Mouse (Mus musculus) lung, postnatal 0 days (tissue): ENCODE measurements at regions not wholly inside any gene's neighbourhood (a gene's known extent, or its start where the extent isn't known, plus 50 kb on each side); places are given as distances from the start of the nearest gene placed in this dataset.
"Not testable (repeated sequence)": the region's sequence is repeated elsewhere in the genome, so short reads cannot be mapped to it uniquely, and the experiment has no call there.

Experiments
- ATAC-seq: fragments of 200-750 bp; cut with Nextera tagmentation; 2 replicates; pipeline ENCODE4 v1.8.0; 2017; ENCODE audit warnings: moderate library complexity
- DNase-seq: peaks from one replicate; pipeline ENCODE4 v3.0.0-alpha.2; 2016; ENCODE audit warnings: low spot score
- H3K27ac ChIP-seq: fragments of 300-500 bp; sonication (generic); 2 replicates; pipeline ENCODE4 v1.5.1; 2014; ENCODE audit warnings: antibody characterized with exemption, mild to moderate bottlenecking, low read length, mixed read lengths
- H3K27me3 ChIP-seq: fragments of 300-500 bp; sonication (generic); replicated peaks from 2 replicates; pipeline ENCODE4 v1.6.1; 2014; ENCODE audit warnings: low read length, mixed read lengths; ENCODE audit not compliant: insufficient read depth
- H3K36me3 ChIP-seq: fragments of 300-500 bp; sonication (generic); 2 replicates; pipeline ENCODE4 v1.6.1; 2014; ENCODE audit warnings: low read length, mixed read lengths; ENCODE audit not compliant: insufficient read depth
- H3K4me1 ChIP-seq: fragments of 300-500 bp; sonication (generic); 2 replicates; pipeline ENCODE4 v1.6.1; 2014; ENCODE audit warnings: antibody characterized with exemption, low read depth, low read length, mixed read lengths; ENCODE audit not compliant: insufficient read depth
- H3K4me2 ChIP-seq: fragments of 300-500 bp; sonication (generic); replicated peaks from 2 replicates; pipeline ENCODE4 v1.6.1; 2014; ENCODE audit warnings: low read depth, mild to moderate bottlenecking, low read length, moderate library complexity, mixed read lengths
- H3K4me3 ChIP-seq: fragments of 300-500 bp; sonication (generic); 2 replicates; pipeline ENCODE4 v1.5.1; 2014; ENCODE audit warnings: low read depth, low read length
- H3K9ac ChIP-seq: fragments of 300-500 bp; sonication (generic); replicated peaks from 2 replicates; pipeline ENCODE4 v1.6.1; 2014; ENCODE audit warnings: low read depth, mild to moderate bottlenecking
- H3K9me3 ChIP-seq: fragments of 300-500 bp; sonication (generic); 2 replicates; pipeline ENCODE4 v1.6.1; 2016; ENCODE audit warnings: low read length, mixed read lengths
- CTCF ChIP-seq: IDR thresholded peaks from 2 replicates; pipeline ENCODE4 v1.5.1; 2016; ENCODE audit warnings: antibody characterized with exemption, mild to moderate bottlenecking
- EP300 ChIP-seq: IDR thresholded peaks from 2 replicates; pipeline ENCODE4 v1.6.1; 2016; ENCODE audit warnings: antibody characterized with exemption, mild to moderate bottlenecking, control low read depth
- WGBS: fragments of 180-500 bp; shearing (Covaris S2); extraction: QIAGEN DNeasy Blood & Tissue Kit; methylation state at CpG from one replicate; pipeline ENCODE4 v1.1.7; 2014; 5-methylcytosine and 5-hydroxymethylcytosine counted together

DNA sequence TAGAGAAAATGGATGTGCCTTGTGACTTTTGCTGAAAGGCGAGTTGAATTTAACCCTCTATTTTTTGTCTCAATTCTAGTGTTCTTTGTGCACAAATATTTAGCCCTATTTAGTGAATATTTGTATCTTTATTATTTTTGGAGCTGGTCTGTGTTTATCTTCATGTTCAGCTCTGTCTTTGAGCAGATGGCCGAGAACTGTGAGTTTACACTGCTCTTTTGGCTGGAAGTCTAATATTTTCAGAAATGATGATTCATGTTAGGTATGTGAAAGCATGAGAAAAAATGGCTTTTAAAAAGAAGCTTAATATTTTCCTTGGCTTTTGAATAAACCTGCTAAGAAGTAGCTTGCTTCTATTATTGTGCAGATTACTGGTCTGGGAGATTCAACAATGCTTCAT is 505.4 kb downstream of the Sema5a start:
- Histone ChIP-seq H3K4me1 (no peaks in the 10 kb centered on the region), H3K27me3 (no peaks in the 10 kb centered on the region), H3K27ac (no peak overlapping the region), H3K9me3 (no peaks in the 10 kb centered on the region), H3K4me3 (no peak overlapping the region), H3K9ac (no peak overlapping the region), H3K36me3 (no peaks in the 10 kb centered on the region), H3K4me2 (no peak overlapping the region)
- TF ChIP-seq CTCF (no peak), EP300 (no peak)
- DNase-seq: no peak
- ATAC-seq: no peak
- WGBS: 46% methylated on average over 2 of the region's 2 CpGs

DNA sequence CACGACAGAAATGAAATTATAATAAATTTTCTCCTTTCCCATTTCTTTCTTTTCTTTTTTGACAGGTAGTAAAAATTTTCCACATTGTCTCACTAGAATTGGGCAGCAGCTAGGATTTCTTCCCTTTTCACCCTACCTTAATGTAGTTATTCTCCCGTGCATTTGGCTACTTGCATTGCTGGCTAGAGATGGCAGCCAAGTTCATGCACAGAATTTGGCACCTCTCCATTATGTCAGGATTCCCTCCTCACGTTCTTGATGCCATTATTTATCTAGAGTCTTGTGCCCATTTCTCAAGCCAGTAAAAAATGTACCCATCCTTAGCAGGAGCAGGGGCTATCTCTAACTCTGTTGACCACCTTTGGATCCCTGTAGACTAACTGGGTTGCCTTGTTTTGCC is 507.4 kb downstream of the Sema5a start:
- DNase-seq (no peak), ATAC-seq (no peak)
- TF ChIP-seq EP300 (no peak), CTCF (no peak)
- H3K27me3 ChIP-seq: no peaks in the 10 kb centered on the region
- no peaks in the 10 kb centered on the region for H3K4me1 ChIP-seq
- WGBS: 45% methylated on average over 3 of the region's 3 CpGs
- H3K9me3 ChIP-seq: no peaks in the 10 kb centered on the region
- no peaks in the 10 kb centered on the region for H3K36me3 ChIP-seq
- H3K27ac ChIP-seq: no peak overlapping the region
- no peak overlapping the region for H3K4me3 ChIP-seq
- H3K4me2 ChIP-seq: no peak overlapping the region
- no peak overlapping the region for H3K9ac ChIP-seq

DNA sequence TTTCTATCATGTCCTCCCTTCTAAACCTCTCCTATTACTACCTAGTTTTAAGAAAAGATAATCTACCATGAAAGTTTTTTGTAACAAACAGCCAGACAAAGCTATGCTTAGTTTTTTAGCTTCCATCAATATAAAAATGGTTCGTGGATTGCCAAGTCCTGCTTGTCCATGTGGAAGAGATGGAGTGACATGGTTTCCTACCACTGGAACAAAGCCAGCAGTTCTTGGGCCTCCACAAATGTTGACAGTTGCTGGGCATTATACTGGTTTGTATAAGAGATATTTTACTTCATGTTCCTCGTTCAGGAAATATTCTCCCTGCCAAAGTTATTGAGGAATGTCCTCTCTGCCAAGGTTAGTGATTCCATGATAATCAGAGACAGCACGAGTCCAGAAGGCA is 515.5 kb downstream of the Sema5a start:
- Histone ChIP-seq H3K4me2 (no peak overlapping the region), H3K4me1 (no peaks in the 10 kb centered on the region), H3K9me3 (no peaks in the 10 kb centered on the region), H3K27ac (no peak overlapping the region), H3K36me3 (no peaks in the 10 kb centered on the region), H3K9ac (no peak overlapping the region), H3K27me3 (no peaks in the 10 kb centered on the region), H3K4me3 (no peak overlapping the region)
- TF ChIP-seq CTCF: no peak
- no peak for TF ChIP-seq EP300
- 43% methylated on average over 3 of the region's 3 CpGs for WGBS
- ATAC-seq: no peak
- DNase-seq: no peak

DNA sequence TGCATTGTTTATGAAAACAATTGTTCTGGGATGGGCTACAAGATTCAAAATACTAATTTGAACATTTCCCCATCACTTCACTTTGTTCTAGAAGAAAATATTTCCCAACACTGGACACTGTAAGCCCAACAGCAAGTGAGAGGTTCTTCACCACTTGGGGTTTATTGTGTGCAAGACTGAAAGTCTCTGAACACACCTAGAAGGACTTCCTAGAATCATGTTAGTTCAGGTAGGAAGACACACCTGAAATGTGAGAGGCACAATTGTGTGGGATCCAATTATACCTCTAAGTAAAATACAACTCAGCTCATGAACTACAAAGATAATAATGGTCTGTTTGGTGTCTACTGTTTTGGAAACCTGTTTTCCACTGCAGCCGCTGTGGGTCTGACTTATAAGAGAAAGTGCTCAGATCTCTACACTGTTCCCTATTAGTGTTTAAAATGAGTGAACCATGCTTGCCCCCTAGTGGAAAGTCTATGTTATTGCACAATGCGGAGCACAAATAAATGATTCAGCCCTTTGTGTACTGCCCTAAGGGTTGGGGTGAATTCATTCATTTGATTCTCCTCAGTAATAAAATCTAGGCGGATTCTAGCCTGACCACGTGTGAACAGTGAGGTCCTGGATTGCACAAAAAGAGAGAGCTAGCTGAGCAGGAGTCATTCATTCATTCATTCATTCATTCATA is 521.5 kb downstream of the Sema5a start:
- peak; percentile 57 for ATAC-seq
- Histone ChIP-seq H3K4me1 (no peaks in the 10 kb centered on the region), H3K4me3 (no peak overlapping the region), H3K9me3 (no peaks in the 10 kb centered on the region), H3K4me2 (no peak overlapping the region), H3K27ac (no peak overlapping the region), H3K9ac (no peak overlapping the region), H3K27me3 (no peaks in the 10 kb centered on the region), H3K36me3 (no peaks in the 10 kb centered on the region)
- TF ChIP-seq EP300 (no peak), CTCF (peak; percentile 88)
- peak; percentile 81 for DNase-seq
- 3% methylated on average over 4 of the region's 4 CpGs for WGBS

DNA sequence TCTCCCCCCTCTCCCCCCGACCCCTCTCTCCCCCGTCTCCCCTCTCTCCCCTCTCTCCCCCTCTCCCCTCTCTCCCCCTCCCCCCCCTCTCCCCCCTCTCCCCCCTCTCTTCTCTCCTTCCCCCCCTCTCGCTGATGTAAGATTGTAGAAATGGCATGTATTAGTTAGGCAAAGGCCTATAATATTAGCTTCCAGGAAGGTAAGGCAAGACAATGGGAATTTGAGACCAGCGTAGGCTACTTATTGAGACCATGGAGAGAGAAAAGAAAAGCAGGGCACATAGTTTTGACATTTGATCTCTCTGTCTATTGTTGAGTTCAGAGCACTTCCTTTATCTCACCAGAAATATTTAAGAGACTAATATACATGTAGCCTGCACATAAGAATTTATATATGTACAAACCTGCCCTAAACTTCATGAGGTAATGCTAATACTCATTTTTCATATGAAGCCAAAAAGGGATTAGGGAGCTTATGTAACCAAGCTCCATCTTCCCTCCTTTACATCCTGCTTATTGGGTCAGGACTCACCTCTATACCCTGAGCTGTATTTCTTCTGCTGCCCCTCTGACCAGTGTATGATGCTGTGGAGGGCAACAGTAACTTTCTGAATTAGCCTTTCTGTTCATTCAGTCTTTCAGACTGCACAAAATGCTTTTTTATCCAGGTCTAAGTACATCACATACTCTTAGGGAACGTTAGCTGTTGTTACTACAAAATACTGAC is 522.3 kb downstream of the Sema5a start:
- H3K4me2 ChIP-seq: no peak overlapping the region
- DNase-seq: no peak
- no peaks in the 10 kb centered on the region for H3K36me3 ChIP-seq
- no peak overlapping the region for H3K9ac ChIP-seq
- ATAC-seq: no peak
- no peaks in the 10 kb centered on the region for H3K4me1 ChIP-seq
- 43% methylated on average over 4 of the region's 5 CpGs for WGBS
- H3K27me3 ChIP-seq: no peaks in the 10 kb centered on the region
- TF ChIP-seq CTCF: no peak
- TF ChIP-seq EP300: no peak
- no peak overlapping the region for H3K27ac ChIP-seq
- H3K4me3 ChIP-seq: no peak overlapping the region
- no peaks in the 10 kb centered on the region for H3K9me3 ChIP-seq

DNA sequence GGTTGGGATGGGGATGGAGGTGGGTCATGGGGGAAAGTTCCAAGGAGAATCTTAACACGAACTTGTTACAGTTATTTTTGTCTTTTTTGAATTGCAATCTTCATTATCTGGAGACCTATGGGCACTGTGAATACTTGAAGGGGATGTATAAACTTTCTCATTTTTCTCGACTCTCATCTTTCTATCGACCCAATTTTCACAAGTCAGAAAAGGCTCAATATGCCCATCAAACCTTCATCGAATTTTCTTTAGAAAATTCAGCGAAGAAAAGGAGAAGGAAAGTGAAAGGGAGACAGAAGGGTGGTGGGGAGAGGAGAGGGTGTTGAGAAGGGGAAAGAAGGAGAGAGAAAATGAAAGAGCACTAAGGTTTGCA is 533.6 kb downstream of the Sema5a start:
- not testable (repeated sequence) for H3K27me3 ChIP-seq, DNase-seq, H3K36me3 ChIP-seq, H3K4me1 ChIP-seq, ATAC-seq, H3K27ac ChIP-seq, H3K9me3 ChIP-seq, H3K9ac ChIP-seq
- WGBS: 18% methylated on average over 5 of the region's 5 CpGs
- Histone ChIP-seq H3K4me3 (0 out of 2 replicates have a peak overlapping the region, but pooled peaks have one; percentile 45), H3K4me2 (0 out of 2 replicates have a peak overlapping the region, but pooled peaks have one; percentile 60)
